Mouse (Mus musculus) intestine, embryonic 16.5 days (tissue): ENCODE results near the gene Mlxipl. TPM values are rescaled to one million over a fixed set of nuclear protein-coding genes. Genes with fewer than 3 reads are reported as not detected.
"Not testable (repeated sequence)": the region's sequence is repeated elsewhere in the genome, so short reads cannot be mapped to it uniquely, and the experiment has no call there.

Experiments used
- ATAC-seq: fragments of 200-750 bp; cut with Nextera tagmentation; 2 replicates; pipeline ENCODE4 v1.8.0; 2017; ENCODE audit warnings: moderate TSS enrichment, moderate library complexity
- H3K27ac ChIP-seq: fragments of 300-500 bp; sonication (generic); 2 replicates; pipeline ENCODE4 v1.5.1; 2014; ENCODE audit warnings: mild to moderate bottlenecking, low read length
- H3K27me3 ChIP-seq: fragments of 300-500 bp; sonication (generic); replicated peaks from 2 replicates; pipeline ENCODE4 v1.6.1; 2014; ENCODE audit warnings: low read length, control low read depth, mixed read lengths; ENCODE audit not compliant: control insufficient read depth, insufficient read depth
- H3K36me3 ChIP-seq: fragments of 300-500 bp; sonication (generic); 2 replicates; pipeline ENCODE4 v1.6.1; 2014; ENCODE audit warnings: low read length, control low read depth; ENCODE audit not compliant: control insufficient read depth, insufficient read depth
- H3K4me1 ChIP-seq: fragments of 300-500 bp; sonication (generic); 2 replicates; pipeline ENCODE4 v1.6.1; 2014; ENCODE audit warnings: low read length, control low read depth, mixed read lengths; ENCODE audit not compliant: control insufficient read depth, insufficient read depth
- H3K4me2 ChIP-seq: fragments of 300-500 bp; sonication (generic); 2 replicates; pipeline ENCODE4 v1.6.1; 2014; ENCODE audit warnings: low read depth, low read length, control low read depth
- H3K4me3 ChIP-seq: fragments of 300-500 bp; sonication (generic); 2 replicates; pipeline ENCODE4 v1.5.1; 2014; ENCODE audit warnings: mild to moderate bottlenecking, low read length
- H3K9ac ChIP-seq: fragments of 300-500 bp; sonication (generic); 2 replicates; pipeline ENCODE4 v1.6.1; 2014; ENCODE audit warnings: low read depth, low read length
- H3K9me3 ChIP-seq: fragments of 300-500 bp; sonication (generic); 2 replicates; pipeline ENCODE4 v1.6.1; 2016; ENCODE audit warnings: low read length, control low read depth; ENCODE audit not compliant: control insufficient read depth
- WGBS: fragments of 180-500 bp; shearing (Covaris S2); extraction: QIAGEN DNeasy Blood & Tissue Kit; methylation state at CpG from one replicate; pipeline ENCODE4 v1.1.7; 2014; 5-methylcytosine and 5-hydroxymethylcytosine counted together
- polyA plus RNA-seq: library from polyadenylated mRNA; unstranded; fragments of >200 nt; fragmentation: Nextera tagmentation; extraction: Ambion mirVana; gene quantifications from 2 replicates; pipeline ENCODE4 v1.2.1, GENCODE M21; 2015

Gene Mlxipl
- polyA plus RNA-seq, 1 experiment from 2014 or later: 9.5 TPM

DNA sequence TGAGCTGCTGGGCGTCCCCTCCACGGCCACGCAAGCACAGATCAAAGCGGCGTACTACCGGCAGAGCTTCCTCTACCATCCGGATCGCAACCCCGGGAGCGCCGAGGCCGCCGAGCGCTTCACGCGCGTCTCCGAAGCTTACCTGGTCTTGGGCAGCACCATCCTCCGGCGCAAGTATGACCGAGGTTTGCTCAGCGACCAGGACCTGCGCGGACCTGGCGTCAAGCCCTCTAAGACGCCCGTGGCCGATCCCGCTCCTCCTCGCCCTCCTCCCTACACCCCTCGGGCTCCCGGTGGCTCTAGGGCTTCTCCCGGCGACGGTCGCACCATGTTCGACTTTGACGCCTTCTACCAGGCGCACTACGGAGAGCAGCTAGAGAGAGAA is 25.3 kb upstream of the Mlxipl start:
- Histone ChIP-seq H3K9me3 (no peaks in the 10 kb centered on the region; the same call in 1 of the 2 replicates), H3K4me2 (peak overlapping the region; percentile 87), H3K27me3 (no peaks in the 10 kb centered on the region), H3K36me3 (peaks cover 8% of the 10 kb centered on the region), H3K4me3 (peak overlapping the region; percentile 93), H3K9ac (peak overlapping the region; percentile 91), H3K27ac (peak overlapping the region; percentile 73), H3K4me1 (peaks cover 10% of the 10 kb centered on the region; the same call in 1 of the 2 replicates)
- peak; percentile 71 for ATAC-seq
- WGBS: 2% methylated on average over 40 of the region's 40 CpGs

DNA sequence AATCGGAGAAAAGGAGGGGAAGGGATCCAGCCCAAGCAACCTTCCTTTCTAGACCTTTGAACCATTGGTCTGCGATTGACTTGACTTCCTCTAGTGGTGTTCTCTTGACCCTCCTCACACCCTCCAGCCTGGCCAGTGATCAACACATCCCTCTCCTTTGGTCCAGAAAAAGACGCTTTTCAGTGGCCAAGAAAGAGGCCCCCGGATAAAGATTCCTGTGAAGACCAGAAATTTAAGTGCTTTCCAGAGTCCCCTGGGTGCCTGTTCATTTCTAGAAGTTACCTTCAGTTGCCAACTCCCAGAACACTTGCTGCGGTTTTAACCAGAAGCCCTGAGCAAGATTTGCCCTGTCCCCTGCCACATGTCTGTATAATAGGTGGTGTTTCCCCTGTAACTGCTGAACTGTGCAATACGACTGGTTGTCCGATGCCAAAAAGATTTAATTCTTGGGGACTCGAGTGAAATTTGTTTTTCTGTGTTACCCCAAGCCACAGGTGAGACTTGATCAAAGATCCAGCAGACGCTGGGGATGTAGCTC is 24.7 kb upstream of the Mlxipl start, which contains the start of gene Bud23:
Gene Bud23 (minus strand): TSS at position 51 of the 538 bp plus-strand sequence.
- ATAC-seq, H3K9me3 ChIP-seq, H3K36me3 ChIP-seq, H3K27me3 ChIP-seq: not testable (repeated sequence)
- WGBS: 77% methylated on average over 9 of the region's 9 CpGs
- Histone ChIP-seq H3K4me3 (peak within 1 kb of the TSS; percentile 93), H3K4me1 (peaks cover 10% of the 10 kb centered on the region; the same call in 1 of the 2 replicates), H3K4me2 (peak within 1 kb of the TSS; percentile 87), H3K27ac (peak within 1 kb of the TSS; percentile 73), H3K9ac (peak within 1 kb of the TSS; percentile 91)

DNA sequence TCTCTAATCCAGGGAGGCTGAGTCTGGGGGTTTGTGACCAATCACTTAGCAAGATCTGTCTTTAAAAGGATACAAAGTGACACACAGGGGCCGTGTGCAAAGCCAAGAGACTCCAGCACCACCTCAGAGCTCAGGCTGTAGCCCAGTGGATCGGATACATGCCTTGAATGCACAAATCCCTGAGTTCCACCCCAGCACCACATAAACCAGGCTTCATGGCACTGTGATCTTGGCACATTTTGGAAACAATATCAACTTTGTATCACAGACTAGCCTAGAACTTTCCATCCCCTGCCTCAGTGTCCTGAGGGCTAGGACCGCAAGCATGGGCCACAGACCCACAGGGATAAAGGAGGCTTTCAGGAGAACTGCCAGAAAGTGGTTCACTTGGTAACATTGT is 23.7 kb upstream of the Mlxipl start:
- no peaks in the 10 kb centered on the region; the same call in 1 of the 2 replicates for H3K9me3 ChIP-seq
- H3K27me3 ChIP-seq: no peaks in the 10 kb centered on the region
- WGBS: 88% methylated on average over 3 of the region's 3 CpGs
- no peak overlapping the region for H3K27ac ChIP-seq
- no peak overlapping the region for H3K4me2 ChIP-seq
- H3K9ac ChIP-seq: no peak overlapping the region
- no peak overlapping the region for H3K4me3 ChIP-seq
- peaks cover 10% of the 10 kb centered on the region; the same call in 1 of the 2 replicates for H3K4me1 ChIP-seq
- ATAC-seq: no peak
- H3K36me3 ChIP-seq: no peaks in the 10 kb centered on the region; the same call in 1 of the 2 replicates

DNA sequence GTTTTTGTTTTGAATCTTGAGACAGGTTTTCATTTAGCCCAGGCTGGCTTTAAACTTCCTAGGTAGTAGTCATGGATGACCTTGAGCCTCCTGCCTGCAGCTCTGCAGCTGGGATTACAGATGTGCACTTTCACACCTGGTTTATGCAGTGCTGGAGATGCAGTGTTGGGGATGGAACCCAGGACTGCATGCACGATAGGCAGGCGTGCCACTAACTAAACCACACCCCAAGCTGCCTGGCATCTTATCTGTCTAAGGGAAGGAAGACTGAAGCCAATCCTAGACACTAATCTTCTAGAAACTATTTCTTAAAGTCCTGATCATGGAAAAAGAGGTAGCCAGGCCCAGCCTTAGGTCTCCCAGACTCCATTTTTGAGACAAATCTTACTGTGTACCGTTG is 19.2 kb upstream of the Mlxipl start:
- 75% methylated on average over 3 of the region's 3 CpGs for WGBS
- Histone ChIP-seq H3K9ac (no peak overlapping the region), H3K36me3 (no peaks in the 10 kb centered on the region; the same call in 1 of the 2 replicates), H3K27ac (no peak overlapping the region), H3K4me1 (peaks cover 10% of the 10 kb centered on the region), H3K4me2 (no peak overlapping the region), H3K4me3 (no peak overlapping the region), H3K9me3 (no peaks in the 10 kb centered on the region; the same call in 1 of the 2 replicates), H3K27me3 (no peaks in the 10 kb centered on the region)
- ATAC-seq: no peak

DNA sequence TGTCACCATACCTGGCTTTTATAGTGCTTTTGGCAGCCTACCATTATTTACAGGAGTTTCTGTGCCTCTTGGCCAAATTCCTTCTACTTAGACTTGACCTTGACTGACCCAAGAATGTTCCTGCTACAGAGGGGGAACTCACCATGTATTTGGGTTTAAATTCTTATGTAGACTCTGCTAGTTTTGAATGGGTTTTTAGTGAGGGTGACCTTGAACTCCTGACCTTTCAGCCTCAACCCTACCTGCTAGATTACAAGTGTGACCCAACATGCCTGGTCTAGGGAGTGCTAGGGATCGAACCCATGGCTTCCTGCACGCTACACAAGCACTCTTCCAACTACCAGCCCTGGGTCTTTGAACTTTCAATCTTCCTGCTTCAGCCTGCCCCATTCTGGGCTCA is 17.6 kb upstream of the Mlxipl start:
- H3K36me3 ChIP-seq: no peaks in the 10 kb centered on the region; the same call in 1 of the 2 replicates
- H3K27me3 ChIP-seq: no peaks in the 10 kb centered on the region
- no peak overlapping the region for H3K4me2 ChIP-seq
- H3K9me3 ChIP-seq: no peaks in the 10 kb centered on the region; the same call in 1 of the 2 replicates
- WGBS: 100% methylated on average over 2 of the region's 2 CpGs
- H3K4me3 ChIP-seq: no peak overlapping the region
- ATAC-seq: no peak
- H3K4me1 ChIP-seq: peaks cover 14% of the 10 kb centered on the region
- no peak overlapping the region for H3K27ac ChIP-seq
- no peak overlapping the region for H3K9ac ChIP-seq

DNA sequence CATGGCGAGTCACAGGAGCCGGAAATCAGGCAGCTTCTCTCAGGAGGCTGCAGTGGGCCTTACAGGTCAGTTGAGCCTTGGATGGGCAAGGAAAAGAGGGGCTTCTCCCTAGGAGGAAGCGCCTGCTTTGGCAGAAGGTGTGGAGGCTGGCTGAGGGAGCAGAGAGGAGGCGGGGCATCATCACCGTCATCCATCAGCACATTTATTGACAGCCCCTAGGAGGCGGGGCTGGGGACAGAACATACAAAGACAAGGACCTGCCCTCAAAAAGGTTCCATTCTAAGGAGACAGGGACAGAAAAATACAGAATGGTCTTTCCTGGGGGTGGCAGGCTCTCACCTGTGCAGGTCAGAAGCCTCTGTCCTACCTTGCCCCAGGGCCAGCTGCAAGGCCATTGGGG is 17.0 kb upstream of the Mlxipl start:
- Histone ChIP-seq H3K4me3 (no peak overlapping the region), H3K4me2 (no peak overlapping the region), H3K9ac (no peak overlapping the region), H3K27me3 (no peaks in the 10 kb centered on the region), H3K27ac (no peak overlapping the region), H3K9me3 (no peaks in the 10 kb centered on the region; the same call in 1 of the 2 replicates), H3K4me1 (peaks cover 19% of the 10 kb centered on the region), H3K36me3 (no peaks in the 10 kb centered on the region; the same call in 1 of the 2 replicates)
- WGBS: 66% methylated on average over 6 of the region's 6 CpGs
- no peak for ATAC-seq

DNA sequence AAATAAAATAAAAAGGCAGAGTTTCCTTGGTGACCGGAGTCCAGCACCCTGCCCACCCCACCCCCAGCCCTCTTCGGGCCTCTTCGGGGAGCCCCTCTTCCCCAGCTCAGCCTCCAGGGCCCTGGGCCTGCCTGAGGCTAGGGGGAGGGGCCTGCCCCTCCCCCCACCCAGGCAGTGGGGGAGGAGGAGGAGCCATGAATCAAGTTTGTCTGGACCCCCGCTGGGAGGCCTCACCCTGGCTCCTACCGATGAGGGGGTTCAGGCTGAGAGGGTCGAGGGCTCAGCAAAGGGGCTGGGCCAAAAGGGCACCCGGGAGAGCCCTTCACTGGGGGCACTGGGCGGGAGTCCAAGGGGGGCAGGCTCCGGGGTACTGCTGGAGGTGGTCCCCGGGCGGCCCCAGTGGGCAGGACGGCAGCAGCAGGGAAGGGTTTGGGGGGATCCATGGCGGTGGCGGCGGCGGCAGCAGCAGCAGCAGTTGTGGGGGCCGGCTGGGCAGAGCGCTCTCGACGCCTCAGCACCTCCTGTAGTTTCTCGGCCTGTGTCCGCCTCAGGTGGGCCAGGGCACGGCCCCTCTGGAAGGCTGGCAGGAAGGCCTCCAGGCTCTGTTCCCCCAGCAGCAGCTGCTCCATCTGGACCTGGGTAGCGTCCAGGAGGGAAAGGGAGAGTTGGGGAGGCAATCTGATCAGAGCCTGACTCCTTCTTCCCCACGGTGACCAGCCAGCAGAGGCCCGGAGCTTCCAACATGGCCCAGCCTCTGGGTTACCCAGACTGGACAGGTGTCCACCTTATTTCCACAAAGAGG is 16.1 kb upstream of the Mlxipl start:
- Histone ChIP-seq H3K4me3 (no peak overlapping the region), H3K9me3 (no peaks in the 10 kb centered on the region), H3K27ac (no peak overlapping the region), H3K4me1 (peaks cover 21% of the 10 kb centered on the region), H3K36me3 (no peaks in the 10 kb centered on the region), H3K9ac (peak overlapping the region; percentile 48), H3K27me3 (no peaks in the 10 kb centered on the region), H3K4me2 (0 out of 2 replicates have a peak overlapping the region, but pooled peaks have one; percentile 9)
- 42% methylated on average over 26 of the region's 26 CpGs for WGBS
- ATAC-seq: no peak

DNA sequence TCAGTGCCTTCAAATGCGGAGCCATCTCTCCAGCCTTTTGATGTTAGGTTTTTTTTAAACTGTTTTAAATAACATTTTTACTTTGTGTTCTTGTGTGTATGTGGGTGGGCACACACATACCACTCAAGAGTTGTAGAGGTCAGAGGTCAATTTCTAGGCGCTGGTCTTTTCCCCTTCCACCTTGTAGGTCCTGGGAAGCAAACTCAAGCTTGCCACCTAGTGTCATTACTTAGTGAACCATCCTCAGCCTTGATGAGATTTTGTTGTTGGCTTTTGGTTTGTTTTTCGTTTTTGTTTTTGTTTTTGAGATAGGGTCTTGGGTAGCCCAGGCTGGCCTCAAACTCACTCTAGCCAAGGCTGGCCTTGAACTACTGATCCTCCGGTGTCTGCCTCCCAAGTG is 14.0 kb upstream of the Mlxipl start:
- H3K9me3 ChIP-seq: no peaks in the 10 kb centered on the region
- no peaks in the 10 kb centered on the region for H3K27me3 ChIP-seq
- no peaks in the 10 kb centered on the region for H3K36me3 ChIP-seq
- H3K9ac ChIP-seq: no peak overlapping the region
- no peak overlapping the region for H3K27ac ChIP-seq
- no peak overlapping the region for H3K4me2 ChIP-seq
- no peak overlapping the region for H3K4me3 ChIP-seq
- 66% methylated on average over 4 of the region's 4 CpGs for WGBS
- peaks cover 22% of the 10 kb centered on the region for H3K4me1 ChIP-seq
- ATAC-seq: no peak

DNA sequence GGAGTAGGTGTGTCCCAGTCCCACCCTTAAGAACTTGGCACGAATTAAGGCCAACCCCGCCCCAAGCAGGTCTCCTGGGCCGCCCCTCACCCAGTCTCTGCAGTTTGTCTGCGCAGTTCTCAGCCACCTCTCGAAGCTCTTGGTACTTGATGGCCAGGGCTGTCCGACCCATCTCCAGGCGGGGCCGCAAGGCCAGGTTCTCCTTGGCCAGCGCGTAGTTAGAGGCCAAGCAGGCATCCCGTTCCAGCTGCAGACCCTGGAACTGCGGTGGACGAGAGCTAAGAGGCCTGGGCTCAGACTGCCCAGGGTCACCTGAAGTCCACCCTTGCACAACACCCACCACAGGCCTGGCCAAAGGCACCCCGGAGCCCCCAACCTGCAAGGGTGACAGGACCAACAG is 13.3 kb upstream of the Mlxipl start:
- no peak for ATAC-seq
- Histone ChIP-seq H3K9ac (0 out of 2 replicates have a peak overlapping the region, but pooled peaks have one; percentile 95), H3K4me2 (no peak overlapping the region), H3K27me3 (no peaks in the 10 kb centered on the region), H3K27ac (no peak overlapping the region), H3K4me3 (no peak overlapping the region), H3K4me1 (peaks cover 22% of the 10 kb centered on the region), H3K9me3 (no peaks in the 10 kb centered on the region), H3K36me3 (no peaks in the 10 kb centered on the region)
- WGBS: 81% methylated on average over 14 of the region's 14 CpGs
